Comparison of ENCODE assay signal across 8 mouse cellular contexts in the genomic region with DNA sequence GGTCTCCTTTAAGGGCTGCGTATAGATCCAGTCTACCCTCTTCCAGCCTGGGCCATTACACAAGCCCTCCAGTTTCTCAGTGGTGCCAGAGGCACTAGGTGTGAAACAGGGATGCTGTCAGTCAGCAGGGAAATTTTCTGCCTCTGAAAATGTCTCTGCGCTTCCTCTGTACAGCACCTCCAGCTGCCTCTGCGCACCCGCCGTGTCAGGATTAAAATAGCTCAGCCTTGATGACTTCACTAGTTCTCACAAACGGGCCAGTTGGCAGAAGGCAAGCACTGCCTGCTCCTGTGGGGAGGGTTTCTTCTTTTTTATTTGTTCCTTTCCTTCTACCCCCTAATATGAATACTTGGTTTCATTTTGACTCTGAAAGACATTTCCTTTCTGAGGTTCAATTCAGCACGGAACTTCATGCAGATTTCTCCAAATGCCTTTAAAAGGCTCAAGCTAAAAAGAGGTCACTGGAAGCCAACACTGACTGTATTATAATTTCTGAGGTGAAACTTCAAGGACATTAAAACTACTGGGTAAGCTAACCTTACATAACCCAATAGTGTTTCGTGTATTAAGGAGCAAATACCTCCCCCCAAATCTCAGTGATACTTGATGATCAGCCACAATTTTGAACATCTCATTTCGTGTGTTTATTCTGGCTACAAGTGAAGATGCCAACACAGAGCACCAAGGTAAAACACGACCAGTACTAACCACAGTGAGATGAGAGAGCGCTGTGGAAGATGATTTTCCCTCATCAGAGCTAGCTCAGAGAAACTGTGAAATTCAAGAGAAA.
DNase-seq lines count a peak whose midpoint lies in the region; ATAC-seq and TF ChIP-seq lines count a peak whose summit lies in the region.

No protein-coding gene starts in this region.

- DNase-seq in hindbrain, embryonic 10.5 days (ENCODE audit: low spot score) = no peak
- DNase-seq in adrenal gland, adult 8-10 months = peak; percentile 64
- DNase-seq in layer of hippocampus, postnatal 14 days (ENCODE audit: low spot score in 2 of 2) = peak; percentile 65 to 69

- no peak overlapping the region for H3K4me3 ChIP-seq in hindbrain, embryonic 15.5 days
- no peak overlapping the region for H3K4me3 ChIP-seq in hindbrain, embryonic 10.5 days
- no peak overlapping the region for H3K4me3 ChIP-seq in forebrain, embryonic 15.5 days
- no peak overlapping the region for H3K4me3 ChIP-seq in heart, embryonic 15.5 days
- H3K4me3 ChIP-seq in midbrain, embryonic 15.5 days = no peak overlapping the region
- H3K4me3 ChIP-seq in testis, adult 2 months (ENCODE audit: control insufficient read depth, low read depth, low read length) = peak overlapping the region; percentile 45

- H3K27ac ChIP-seq in hindbrain, embryonic 15.5 days (replicated peaks) = peak overlapping the region; percentile 38; the same call in 1 of the 2 replicates
- H3K27ac ChIP-seq in hindbrain, embryonic 10.5 days = no peak overlapping the region
- H3K27ac ChIP-seq in forebrain, embryonic 15.5 days (replicated peaks) = no peak overlapping the region
- peak overlapping the region; percentile 74 for H3K27ac ChIP-seq in heart, embryonic 15.5 days
- no peak overlapping the region for H3K27ac ChIP-seq in midbrain, embryonic 15.5 days
- H3K27ac ChIP-seq in testis, adult 2 months (ENCODE audit: control insufficient read depth, insufficient read depth, low read depth, low read length) = 0 out of 2 replicates have a peak overlapping the region, but pooled peaks have one; percentile 21

- 51% methylated on average over 11 of the region's 11 CpGs for WGBS in hindbrain, embryonic 15.5 days
- WGBS in hindbrain, embryonic 10.5 days = 72% methylated on average over 11 of the region's 11 CpGs
- WGBS in forebrain, embryonic 15.5 days = 58% methylated on average over 11 of the region's 11 CpGs
- WGBS in heart, embryonic 15.5 days = 41% methylated on average over 11 of the region's 11 CpGs
- 51% methylated on average over 11 of the region's 11 CpGs for WGBS in midbrain, embryonic 15.5 days

- H3K9ac ChIP-seq in hindbrain, embryonic 15.5 days = no peak overlapping the region
- no peak overlapping the region for H3K9ac ChIP-seq in forebrain, embryonic 15.5 days (replicated peaks)
- H3K9ac ChIP-seq in heart, embryonic 15.5 days = no peak overlapping the region
- no peak overlapping the region for H3K9ac ChIP-seq in midbrain, embryonic 15.5 days

- H3K9me3 ChIP-seq in hindbrain, embryonic 15.5 days = no peaks in the 10 kb centered on the region
- H3K9me3 ChIP-seq in hindbrain, embryonic 10.5 days = no peaks in the 10 kb centered on the region
- no peaks in the 10 kb centered on the region for H3K9me3 ChIP-seq in forebrain, embryonic 15.5 days
- no peaks in the 10 kb centered on the region for H3K9me3 ChIP-seq in heart, embryonic 15.5 days (replicated peaks)
- no peaks in the 10 kb centered on the region for H3K9me3 ChIP-seq in midbrain, embryonic 15.5 days

- no peak overlapping the region for H3K4me2 ChIP-seq in hindbrain, embryonic 15.5 days
- H3K4me2 ChIP-seq in forebrain, embryonic 15.5 days (replicated peaks) = no peak overlapping the region
- H3K4me2 ChIP-seq in heart, embryonic 15.5 days = peak overlapping the region; percentile 41; the same call in 1 of the 2 replicates
- no peak overlapping the region for H3K4me2 ChIP-seq in midbrain, embryonic 15.5 days

- TF ChIP-seq POLR2A in testis, adult 2 months (IDR thresholded peaks at IDR 0.05; ENCODE audit: control insufficient read depth, low read depth, low read length) = no peak

- peaks cover 16% of the 10 kb centered on the region for H3K4me1 ChIP-seq in hindbrain, embryonic 15.5 days (replicated peaks)
- H3K4me1 ChIP-seq in hindbrain, embryonic 10.5 days (replicated peaks) = peaks cover 14% of the 10 kb centered on the region
- peaks cover 27% of the 10 kb centered on the region for H3K4me1 ChIP-seq in forebrain, embryonic 15.5 days
- peaks cover 17% of the 10 kb centered on the region for H3K4me1 ChIP-seq in heart, embryonic 15.5 days (replicated peaks)
- H3K4me1 ChIP-seq in midbrain, embryonic 15.5 days = peaks cover 25% of the 10 kb centered on the region
- H3K4me1 ChIP-seq in testis, adult 2 months (ENCODE audit: control insufficient read depth, insufficient read depth, low read length) = peaks cover 5% of the 10 kb centered on the region

- TF ChIP-seq CTCF in testis, adult 2 months (IDR thresholded peaks at IDR 0.05; ENCODE audit: control insufficient read depth, insufficient read depth, insufficient replicate concordance, low read depth, low read length) = no peak

- no peaks in the 10 kb centered on the region for H3K36me3 ChIP-seq in hindbrain, embryonic 15.5 days
- no peaks in the 10 kb centered on the region for H3K36me3 ChIP-seq in hindbrain, embryonic 10.5 days
- H3K36me3 ChIP-seq in forebrain, embryonic 15.5 days = no peaks in the 10 kb centered on the region
- H3K36me3 ChIP-seq in heart, embryonic 15.5 days = no peaks in the 10 kb centered on the region
- H3K36me3 ChIP-seq in midbrain, embryonic 15.5 days (replicated peaks) = no peaks in the 10 kb centered on the region
- H3K36me3 ChIP-seq in testis, adult 2 months (ENCODE audit: control insufficient read depth, insufficient read depth, low read length) = no peaks in the 10 kb centered on the region

- no peak for ATAC-seq in hindbrain, embryonic 15.5 days (ENCODE audit: low FRiP score, low read depth)
- ATAC-seq in forebrain, embryonic 15.5 days (replicated peaks) = peak; percentile 49
- ATAC-seq in heart, embryonic 15.5 days (replicated peaks; ENCODE audit: insufficient number of reproducible peaks, insufficient read depth, low FRiP score, low read depth) = peak; percentile 79
- peak; percentile 61; the same call in 1 of the 2 replicates for ATAC-seq in midbrain, embryonic 15.5 days (replicated peaks)

- H3K27me3 ChIP-seq in hindbrain, embryonic 15.5 days = no peaks in the 10 kb centered on the region
- no peaks in the 10 kb centered on the region for H3K27me3 ChIP-seq in hindbrain, embryonic 10.5 days (ENCODE audit: insufficient read depth, poor library complexity, severe bottlenecking)
- no peaks in the 10 kb centered on the region for H3K27me3 ChIP-seq in forebrain, embryonic 15.5 days
- H3K27me3 ChIP-seq in heart, embryonic 15.5 days = no peaks in the 10 kb centered on the region
- no peaks in the 10 kb centered on the region for H3K27me3 ChIP-seq in midbrain, embryonic 15.5 days (replicated peaks)
- H3K27me3 ChIP-seq in testis, adult 2 months (ENCODE audit: control insufficient read depth, insufficient read depth, low read length) = no peaks in the 10 kb centered on the region

Comparison
In these comparisons a context has a peak if more than half of its experiments do, and no peak if none do; other contexts are left out.
1. H3K27ac ChIP-seq: peak in hindbrain, embryonic 15.5 days (single experiment), heart, embryonic 15.5 days (single experiment) and testis, adult 2 months (single experiment); none in hindbrain, embryonic 10.5 days (single experiment), forebrain, embryonic 15.5 days (single experiment) and midbrain, embryonic 15.5 days (single experiment).